Mouse (Mus musculus) heart, embryonic 15.5 days (tissue): ENCODE results near the gene Cmtm4. TPM values are rescaled to one million over a fixed set of nuclear protein-coding genes. Genes with fewer than 3 reads are reported as not detected.

ENCODE experiments used
- ATAC-seq: fragments of 200-750 bp; cut with Nextera tagmentation; replicated peaks from 2 replicates; pipeline ENCODE4 v1.8.0; 2017; ENCODE audit warnings: low read depth, moderate TSS enrichment; ENCODE audit not compliant: insufficient number of reproducible peaks, insufficient read depth, low FRiP score
- H3K27ac ChIP-seq: fragments of 300-500 bp; sonication (generic); 2 replicates; pipeline ENCODE4 v1.5.1; 2015; ENCODE audit warnings: mild to moderate bottlenecking, inconsistent platforms
- H3K27me3 ChIP-seq: fragments of 300-500 bp; sonication (generic); 2 replicates; pipeline ENCODE4 v1.6.1; 2015; ENCODE audit warnings: inconsistent platforms
- H3K36me3 ChIP-seq: fragments of 300-500 bp; sonication (generic); 2 replicates; pipeline ENCODE4 v1.6.1; 2015; ENCODE audit warnings: mild to moderate bottlenecking, inconsistent platforms
- H3K4me1 ChIP-seq: fragments of 300-500 bp; sonication (generic); replicated peaks from 2 replicates; pipeline ENCODE4 v1.6.1; 2015; ENCODE audit warnings: inconsistent platforms
- H3K4me2 ChIP-seq: fragments of 300-500 bp; sonication (generic); 2 replicates; pipeline ENCODE4 v1.6.1; 2015; ENCODE audit warnings: inconsistent platforms, mild to moderate bottlenecking, moderate library complexity
- H3K4me3 ChIP-seq: fragments of 300-500 bp; sonication (generic); 2 replicates; pipeline ENCODE4 v1.5.1; 2015; ENCODE audit warnings: mild to moderate bottlenecking, inconsistent platforms
- H3K9ac ChIP-seq: fragments of 300-500 bp; sonication (generic); 2 replicates; pipeline ENCODE4 v1.6.1; 2015; ENCODE audit warnings: mild to moderate bottlenecking, inconsistent platforms
- H3K9me3 ChIP-seq: fragments of 300-500 bp; sonication (generic); replicated peaks from 2 replicates; pipeline ENCODE4 v1.6.1; 2016; ENCODE audit warnings: inconsistent platforms
- WGBS: fragments of 180-500 bp; shearing (Covaris S2); methylation state at CpG from one replicate; pipeline ENCODE4 v1.1.7; 2015; ENCODE audit warnings: mixed read lengths; 5-methylcytosine and 5-hydroxymethylcytosine counted together
- polyA plus RNA-seq: library from polyadenylated mRNA; unstranded; fragments of >200 nt; fragmentation: Nextera tagmentation; extraction: Ambion mirVana; gene quantifications from 2 replicates; pipeline ENCODE4 v1.2.1, GENCODE M21; 2015

Cmtm4 gene
- polyA plus RNA-seq, 1 experiment from 2014 or later, result 1.5 TPM

DNA sequence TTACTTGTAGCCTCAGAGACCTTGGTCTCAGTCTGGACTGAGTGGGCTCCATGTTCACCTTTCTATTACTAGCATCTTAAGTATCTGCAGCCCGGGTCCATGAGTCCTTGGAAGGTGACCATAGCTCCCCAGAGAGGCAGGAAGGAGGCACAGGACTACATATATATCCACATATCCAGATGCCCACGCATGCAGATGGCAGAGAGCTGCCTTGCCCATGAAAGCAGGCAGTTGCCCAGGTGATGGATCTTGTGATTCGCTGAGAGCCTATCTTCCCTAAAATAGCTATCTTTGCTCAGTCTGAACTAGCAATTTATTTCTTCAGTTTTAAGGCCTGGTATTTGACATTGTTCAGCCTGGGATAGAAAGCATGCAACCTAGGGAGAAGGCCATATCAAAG, 15.9 kb upstream of the Cmtm4 start:
- Histone ChIP-seq H3K4me3 (no peak overlapping the region), H3K27me3 (no peaks in the 10 kb centered on the region), H3K4me1 (peaks cover 27% of the 10 kb centered on the region), H3K9me3 (no peaks in the 10 kb centered on the region), H3K27ac (no peak overlapping the region), H3K4me2 (no peak overlapping the region), H3K9ac (no peak overlapping the region), H3K36me3 (peaks cover 7% of the 10 kb centered on the region; the same call in 1 of the 2 replicates)
- ATAC-seq, result no peak
- 87% methylated on average over 3 of the region's 3 CpGs for WGBS

DNA sequence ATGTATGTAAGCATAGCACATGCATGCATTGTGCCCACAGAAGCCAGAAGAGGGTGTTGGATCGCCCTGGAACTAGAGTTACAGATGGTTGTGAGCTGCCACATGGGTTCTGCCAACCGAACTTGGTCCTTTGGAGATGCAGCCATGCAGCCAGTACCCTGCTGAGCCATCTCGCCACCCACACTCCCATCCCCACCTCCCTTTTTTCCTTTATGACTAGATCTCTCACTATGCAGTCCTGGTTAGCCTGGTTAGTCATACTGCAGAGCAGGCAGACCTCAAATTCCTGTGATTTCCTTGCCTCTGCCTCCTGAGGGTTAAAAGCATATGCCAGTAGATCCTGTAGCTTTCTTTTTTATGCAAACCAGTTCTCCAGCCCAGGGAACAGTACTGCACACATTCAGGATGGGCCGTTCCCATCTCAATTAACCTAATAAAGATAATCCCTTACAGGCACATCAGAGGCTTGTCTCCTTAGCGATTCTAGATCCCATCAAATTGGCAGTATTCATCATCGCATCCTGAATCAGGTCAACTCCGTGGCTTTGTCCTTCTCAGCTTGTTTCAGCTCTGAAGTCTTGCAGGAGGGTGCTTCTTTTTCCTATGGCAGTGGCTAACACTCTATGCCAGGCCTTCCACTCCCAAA, 15.1 kb upstream of the Cmtm4 start:
- H3K4me3 ChIP-seq, result no peak overlapping the region
- H3K4me1 ChIP-seq, result peaks cover 29% of the 10 kb centered on the region
- no peaks in the 10 kb centered on the region for H3K27me3 ChIP-seq
- H3K36me3 ChIP-seq, result 0 out of 2 replicates have a peak, but pooled peaks cover 6% of the 10 kb centered on the region
- H3K27ac ChIP-seq, result no peak overlapping the region
- no peak overlapping the region for H3K9ac ChIP-seq
- no peak for ATAC-seq
- WGBS, result 71% methylated on average over 7 of the region's 7 CpGs
- H3K4me2 ChIP-seq, result no peak overlapping the region
- H3K9me3 ChIP-seq, result no peaks in the 10 kb centered on the region

GRCm38 (mm10) chr8:104408328-104409110, 12.9 kb upstream of the Cmtm4 start:
- H3K27ac ChIP-seq, result no peak overlapping the region
- peaks cover 30% of the 10 kb centered on the region for H3K4me1 ChIP-seq
- WGBS, result 77% methylated on average over 7 of the region's 7 CpGs
- H3K9ac ChIP-seq, result no peak overlapping the region
- H3K27me3 ChIP-seq, result no peaks in the 10 kb centered on the region
- no peak for ATAC-seq
- H3K4me3 ChIP-seq, result no peak overlapping the region
- H3K9me3 ChIP-seq, result no peaks in the 10 kb centered on the region
- no peaks in the 10 kb centered on the region for H3K36me3 ChIP-seq
- no peak overlapping the region for H3K4me2 ChIP-seq

DNA sequence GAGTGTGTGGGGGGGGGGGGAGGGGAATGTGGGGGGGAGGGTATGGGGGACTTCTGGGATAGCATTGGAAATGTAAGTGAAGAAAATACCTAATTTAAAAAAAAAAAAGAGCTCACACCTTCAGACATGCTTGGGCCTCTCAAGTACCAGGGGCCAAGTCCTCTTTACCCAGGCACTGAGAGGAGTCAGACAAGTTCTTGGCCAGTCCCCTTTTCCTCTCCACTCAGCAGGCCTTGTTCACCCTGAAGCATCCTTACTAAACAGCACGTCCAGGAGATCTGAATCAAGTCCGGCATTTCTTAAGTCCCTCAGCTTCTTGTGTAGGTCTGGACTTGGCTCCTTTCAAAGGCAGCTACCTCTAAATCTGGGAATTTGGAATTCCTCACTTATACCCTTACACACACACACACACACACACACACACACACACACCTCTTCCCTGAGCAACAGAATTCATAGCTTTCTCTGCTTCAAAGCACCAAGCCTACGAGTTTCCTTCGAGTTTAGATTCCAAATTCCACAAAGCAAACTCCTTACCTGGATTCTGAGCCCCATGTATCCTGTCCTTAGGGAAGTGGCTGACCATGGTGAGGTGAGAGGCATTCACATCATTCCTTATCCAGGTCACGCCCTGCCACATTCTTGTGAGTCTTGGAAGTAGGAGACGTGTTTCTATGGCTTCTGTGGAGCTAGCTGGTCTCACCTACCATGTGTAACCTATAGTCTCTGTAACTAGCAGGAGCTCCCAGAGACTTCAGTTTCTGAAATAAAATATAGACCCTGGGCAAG, 10.9 kb upstream of the Cmtm4 start:
- no peak overlapping the region for H3K9ac ChIP-seq
- WGBS, result 73% methylated on average over 6 of the region's 6 CpGs
- H3K4me2 ChIP-seq, result no peak overlapping the region
- no peak overlapping the region for H3K27ac ChIP-seq
- peaks cover 13% of the 10 kb centered on the region for H3K4me1 ChIP-seq
- no peak for ATAC-seq
- no peaks in the 10 kb centered on the region for H3K27me3 ChIP-seq
- H3K36me3 ChIP-seq, result no peaks in the 10 kb centered on the region
- no peak overlapping the region for H3K4me3 ChIP-seq
- no peaks in the 10 kb centered on the region for H3K9me3 ChIP-seq

GRCm38 (mm10) chr8:104405430-104406187, 10.0 kb upstream of the Cmtm4 start:
- H3K9ac ChIP-seq, result no peak overlapping the region
- 30% methylated on average over 15 of the region's 15 CpGs for WGBS
- H3K4me2 ChIP-seq, result 0 out of 2 replicates have a peak overlapping the region, but pooled peaks have one; percentile 13
- H3K4me1 ChIP-seq, result peaks cover 16% of the 10 kb centered on the region
- H3K36me3 ChIP-seq, result no peaks in the 10 kb centered on the region
- no peaks in the 10 kb centered on the region for H3K27me3 ChIP-seq
- peak; percentile 37; the same call in 1 of the 2 replicates for ATAC-seq
- no peaks in the 10 kb centered on the region for H3K9me3 ChIP-seq
- H3K27ac ChIP-seq, result peak overlapping the region; percentile 63
- H3K4me3 ChIP-seq, result no peak overlapping the region

DNA sequence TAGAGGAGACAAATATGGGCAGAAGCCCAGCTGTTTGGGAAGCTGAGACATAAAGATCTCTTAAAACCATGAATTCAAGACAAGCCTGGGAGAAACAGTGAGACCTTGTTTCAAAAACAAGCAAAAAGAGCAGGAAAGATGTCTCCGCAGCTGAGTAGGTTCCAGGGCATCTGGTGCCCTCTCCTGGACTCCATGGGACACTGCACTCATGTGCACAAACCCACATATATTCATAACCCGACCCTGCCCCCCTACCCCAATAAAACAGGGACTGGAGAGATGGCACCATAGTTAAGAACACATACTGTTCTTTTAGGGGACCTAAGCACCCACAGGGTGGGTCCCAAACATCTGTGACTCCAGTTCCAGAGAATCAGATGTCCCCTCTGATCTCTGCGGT, 8.0 kb upstream of the Cmtm4 start:
- 73% methylated on average over 3 of the region's 3 CpGs for WGBS
- Histone ChIP-seq H3K9me3 (no peaks in the 10 kb centered on the region), H3K4me1 (peaks cover 19% of the 10 kb centered on the region), H3K9ac (no peak overlapping the region), H3K4me2 (no peak overlapping the region), H3K27me3 (no peaks in the 10 kb centered on the region), H3K36me3 (no peaks in the 10 kb centered on the region), H3K27ac (no peak overlapping the region), H3K4me3 (no peak overlapping the region)
- ATAC-seq, result no peak

GRCm38 (mm10) chr8:104394801-104395702, 555 bp downstream of the Cmtm4 start:
- ATAC-seq, result peak; percentile 67
- Histone ChIP-seq H3K27ac (peak overlapping the region; percentile 87), H3K9ac (peak overlapping the region; percentile 97), H3K4me2 (peak overlapping the region; percentile 85), H3K36me3 (no peaks in the 10 kb centered on the region), H3K4me1 (peaks cover 21% of the 10 kb centered on the region), H3K27me3 (no peaks in the 10 kb centered on the region), H3K4me3 (peak overlapping the region; percentile 90), H3K9me3 (no peaks in the 10 kb centered on the region)
- under 1% methylated on average over 78 of the region's 82 CpGs for WGBS

- Histone ChIP-seq H3K9me3 (no peaks in the 10 kb centered on the region), H3K9ac (no peak overlapping the region), H3K27ac (no peak overlapping the region), H3K27me3 (no peaks in the 10 kb centered on the region), H3K36me3 (no peaks in the 10 kb centered on the region), H3K4me1 (peaks cover 20% of the 10 kb centered on the region), H3K4me3 (no peak overlapping the region), H3K4me2 (peak overlapping the region; percentile 85)
- 73% methylated on average over 6 of the region's 6 CpGs for WGBS
- ATAC-seq, result no peak
These were observed 1.8 kb downstream of the Cmtm4 start for GRCm38 (mm10) chr8:104393767-104394166.

DNA sequence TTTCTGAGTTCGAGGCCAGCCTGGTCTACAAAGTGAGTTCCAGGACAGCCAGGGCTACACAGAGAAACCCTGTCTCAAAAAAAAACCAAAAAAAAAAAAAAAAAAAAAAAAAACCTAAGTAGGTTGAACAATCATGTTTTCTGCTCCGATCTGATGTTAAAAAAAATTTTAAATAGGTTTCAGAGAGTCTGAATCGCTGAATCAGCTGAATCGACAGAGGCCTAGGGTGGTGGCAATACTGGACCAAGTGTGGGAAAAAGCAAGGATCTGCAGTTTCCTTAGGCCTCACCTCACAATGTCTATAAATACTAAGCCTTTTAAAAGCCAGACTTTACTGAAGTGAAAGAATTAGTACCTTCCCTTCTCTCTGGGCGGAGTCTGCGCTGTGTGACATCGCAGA, 2.5 kb downstream of the Cmtm4 start:
- Histone ChIP-seq H3K4me3 (no peak overlapping the region), H3K4me2 (no peak overlapping the region), H3K27me3 (no peaks in the 10 kb centered on the region), H3K36me3 (no peaks in the 10 kb centered on the region), H3K27ac (no peak overlapping the region), H3K9ac (no peak overlapping the region), H3K4me1 (peaks cover 23% of the 10 kb centered on the region), H3K9me3 (no peaks in the 10 kb centered on the region)
- 94% methylated on average over 7 of the region's 7 CpGs for WGBS
- no peak for ATAC-seq

- no peak overlapping the region for H3K4me3 ChIP-seq
- no peaks in the 10 kb centered on the region for H3K36me3 ChIP-seq
- H3K9me3 ChIP-seq, result no peaks in the 10 kb centered on the region
- no peaks in the 10 kb centered on the region for H3K27me3 ChIP-seq
- no peak for ATAC-seq
- no peak overlapping the region for H3K4me2 ChIP-seq
- no peak overlapping the region for H3K9ac ChIP-seq
- no peak overlapping the region for H3K27ac ChIP-seq
- peaks cover 48% of the 10 kb centered on the region for H3K4me1 ChIP-seq
- 57% methylated on average over 8 of the region's 8 CpGs for WGBS
These were observed 5.4 kb downstream of the Cmtm4 start for GRCm38 (mm10) chr8:104390245-104390644.
